ENCODE assay signal across 8 mouse cellular contexts in genomic region chr12:59011275-59011843, GRCm38 (mm10). TPM values are rescaled to one million over a fixed set of nuclear protein-coding genes. Genes with fewer than 3 reads are reported as not detected.
DNase-seq lines count a peak whose midpoint lies in the region; ATAC-seq lines count a peak whose summit lies in the region.

No protein-coding gene starts in this region.

- H3K4me2 ChIP-seq in lung, embryonic 16.5 days (ENCODE audit: low read depth, low read length): peak overlapping the region; percentile 82
- H3K4me2 ChIP-seq in neural tube, embryonic 15.5 days: peak overlapping the region; percentile 78

- DNase-seq in lung, adult 18-20 months: no peak
- DNase-seq in limb, embryonic 10.5 days (ENCODE audit: low spot score): no peak
- no peak for DNase-seq in thymus, postnatal 36 days
- no peak for DNase-seq in kidney, postnatal 25 days
- DNase-seq in testis, postnatal 10 days (ENCODE audit: low spot score): no peak

- peak overlapping the region; percentile 92 for H3K27ac ChIP-seq in lung, embryonic 16.5 days (ENCODE audit: low read length)
- peak overlapping the region; percentile 92 for H3K27ac ChIP-seq in limb, embryonic 10.5 days
- peak overlapping the region; percentile 91 for H3K27ac ChIP-seq in neural tube, embryonic 15.5 days (replicated peaks)

- whole genome bisulfite sequencing in lung, embryonic 16.5 days: 1% methylated on average over 25 of the region's 25 CpGs
- WGBS in limb, embryonic 10.5 days: under 1% methylated on average over 25 of the region's 25 CpGs
- WGBS in neural tube, embryonic 15.5 days: 2% methylated on average over 25 of the region's 25 CpGs

- no peaks in the 10 kb centered on the region for H3K9me3 ChIP-seq in lung, embryonic 16.5 days (ENCODE audit: control insufficient read depth, low read length)
- H3K9me3 ChIP-seq in erythroblast, embryonic 14.5 days (ENCODE audit: control insufficient read depth, low read length): no peaks in the 10 kb centered on the region
- no peaks in the 10 kb centered on the region for H3K9me3 ChIP-seq in limb, embryonic 10.5 days (replicated peaks)
- H3K9me3 ChIP-seq in neural tube, embryonic 15.5 days (replicated peaks): no peaks in the 10 kb centered on the region

- peak overlapping the region; percentile 67 for H3K4me3 ChIP-seq in lung, embryonic 16.5 days (ENCODE audit: low read length)
- peak overlapping the region; percentile 88 for H3K4me3 ChIP-seq in erythroblast, embryonic 14.5 days (replicated peaks)
- H3K4me3 ChIP-seq in limb, embryonic 10.5 days: peak overlapping the region; percentile 82
- H3K4me3 ChIP-seq in neural tube, embryonic 15.5 days (replicated peaks): peak overlapping the region; percentile 83

- ATAC-seq in lung, embryonic 16.5 days (ENCODE audit: low read depth): no peak; the same call in 1 of the 2 replicates
- ATAC-seq in neural tube, embryonic 15.5 days (ENCODE audit: low FRiP score): no peak

- H3K4me1 ChIP-seq in lung, embryonic 16.5 days (replicated peaks; ENCODE audit: control insufficient read depth, insufficient read depth, low read length): peaks cover 19% of the 10 kb centered on the region
- H3K4me1 ChIP-seq in erythroblast, embryonic 14.5 days (ENCODE audit: control insufficient read depth): peaks cover 46% of the 10 kb centered on the region
- peaks cover 8% of the 10 kb centered on the region for H3K4me1 ChIP-seq in limb, embryonic 10.5 days
- H3K4me1 ChIP-seq in neural tube, embryonic 15.5 days: peaks cover 36% of the 10 kb centered on the region

- peaks cover 6% of the 10 kb centered on the region for H3K36me3 ChIP-seq in lung, embryonic 16.5 days (ENCODE audit: control insufficient read depth, insufficient read depth, low read length)
- H3K36me3 ChIP-seq in erythroblast, embryonic 14.5 days (ENCODE audit: control insufficient read depth): peaks cover 33% of the 10 kb centered on the region
- H3K36me3 ChIP-seq in limb, embryonic 10.5 days: peaks cover 31% of the 10 kb centered on the region
- peaks cover 10% of the 10 kb centered on the region for H3K36me3 ChIP-seq in neural tube, embryonic 15.5 days

- no peaks in the 10 kb centered on the region for H3K27me3 ChIP-seq in lung, embryonic 16.5 days (ENCODE audit: control insufficient read depth, insufficient read depth, low read depth, low read length)
- no peaks in the 10 kb centered on the region for H3K27me3 ChIP-seq in erythroblast, embryonic 14.5 days (ENCODE audit: control insufficient read depth)
- H3K27me3 ChIP-seq in limb, embryonic 10.5 days (ENCODE audit: low read depth, poor library complexity, severe bottlenecking): no peaks in the 10 kb centered on the region
- no peaks in the 10 kb centered on the region for H3K27me3 ChIP-seq in neural tube, embryonic 15.5 days (replicated peaks)

- peak overlapping the region; percentile 82 for H3K9ac ChIP-seq in lung, embryonic 16.5 days (ENCODE audit: low read length)
- H3K9ac ChIP-seq in neural tube, embryonic 15.5 days (replicated peaks): peak overlapping the region; percentile 89

RNA-seq across cellular contexts. Expression of gene Sec23a, which starts 0.5 kb away (rescaled TPM):
- polyA plus RNA-seq in lung, embryonic 16.5 days (2015; fragmentation: Nextera tagmentation; extraction: Ambion mirVana): 64.2 and 69.3 TPM in 2 replicates
- polyA plus RNA-seq in erythroblast, embryonic 14.5 days (2012): 0.37 and 0.60 TPM in 2 replicates
- 50.4 and 74.2 TPM in 2 replicates for polyA plus RNA-seq in limb, embryonic 10.5 days (2016; fragmentation: Nextera tagmentation; extraction: Ambion mirVana)
- polyA plus RNA-seq in neural tube, embryonic 15.5 days (2015; fragmentation: Nextera tagmentation; extraction: Ambion mirVana): 95.2 and 96.0 TPM in 2 replicates

RNA-seq across cellular contexts. Expression of gene Gemin2, which starts 1.8 kb away (rescaled TPM):
- 26.3 and 30.1 TPM in 2 replicates for polyA plus RNA-seq in lung, embryonic 16.5 days (2015; fragmentation: Nextera tagmentation; extraction: Ambion mirVana)
- 0.40 and 0.54 TPM in 2 replicates for polyA plus RNA-seq in erythroblast, embryonic 14.5 days (2012)
- polyA plus RNA-seq in limb, embryonic 10.5 days (2016; fragmentation: Nextera tagmentation; extraction: Ambion mirVana): 47.9 and 56.6 TPM in 2 replicates
- 16.4 and 19.8 TPM in 2 replicates for polyA plus RNA-seq in neural tube, embryonic 15.5 days (2015; fragmentation: Nextera tagmentation; extraction: Ambion mirVana)

RNA-seq across cellular contexts. Expression of gene Trappc6b, which starts 49.9 kb away (rescaled TPM):
- 97.0 and 98.2 TPM in 2 replicates for polyA plus RNA-seq in lung, embryonic 16.5 days (2015; fragmentation: Nextera tagmentation; extraction: Ambion mirVana)
- polyA plus RNA-seq in erythroblast, embryonic 14.5 days (2012): 9.5 and 10.4 TPM in 2 replicates
- 61.6 and 74.4 TPM in 2 replicates for polyA plus RNA-seq in limb, embryonic 10.5 days (2016; fragmentation: Nextera tagmentation; extraction: Ambion mirVana)
- 164 and 168 TPM in 2 replicates for polyA plus RNA-seq in neural tube, embryonic 15.5 days (2015; fragmentation: Nextera tagmentation; extraction: Ambion mirVana)

RNA-seq across cellular contexts. Expression of gene Pnn, which starts 55.3 kb away (rescaled TPM):
- 76.7 and 87.0 TPM in 2 replicates for polyA plus RNA-seq in lung, embryonic 16.5 days (2015; fragmentation: Nextera tagmentation; extraction: Ambion mirVana)
- polyA plus RNA-seq in erythroblast, embryonic 14.5 days (2012): 5.0 and 5.9 TPM in 2 replicates
- 97.8 and 113 TPM in 2 replicates for polyA plus RNA-seq in limb, embryonic 10.5 days (2016; fragmentation: Nextera tagmentation; extraction: Ambion mirVana)
- polyA plus RNA-seq in neural tube, embryonic 15.5 days (2015; fragmentation: Nextera tagmentation; extraction: Ambion mirVana): 84.3 and 93.0 TPM in 2 replicates

Comparison
In these comparisons a context has a peak if more than half of its experiments do, and no peak if none do; other contexts are left out.
1. RNA of gene Sec23a, which starts 0.5 kb away (polyA plus RNA-seq): 95.2 to 96.0 TPM in neural tube, embryonic 15.5 days, 50.4 to 74.2 TPM in limb, embryonic 10.5 days and 64.2 to 69.3 TPM in lung, embryonic 16.5 days; 0.37 to 0.60 TPM in erythroblast, embryonic 14.5 days; every median in the first group is over 10 times any median in the second.
2. RNA of gene Gemin2, which starts 1.8 kb away (polyA plus RNA-seq): 47.9 to 56.6 TPM in limb, embryonic 10.5 days, 26.3 to 30.1 TPM in lung, embryonic 16.5 days and 16.4 to 19.8 TPM in neural tube, embryonic 15.5 days; 0.40 to 0.54 TPM in erythroblast, embryonic 14.5 days; every median in the first group is over 10 times any median in the second.
3. Peak in every context shown above with its lines, with median percentiles within 50 percentile points of each other: H3K27ac ChIP-seq and H3K4me3 ChIP-seq.